Mouse (Mus musculus) liver, adult 2 months (tissue): Measurements from ENCODE around the gene Ccdc180. TPM values are rescaled to one million over a fixed set of nuclear protein-coding genes. Genes with fewer than 3 reads are reported as not detected.
A peak's percentile ranks its signal among the peaks of the same experiment; 100 is the strongest.

Experiments
- DNase-seq: peaks from one replicate; pipeline ENCODE4 v3.0.0-alpha.2; 2011; ENCODE audit warnings: low read depth, low spot score; ENCODE audit errors: extremely low read depth
- H3K27ac ChIP-seq: fragments of 200-500 bp; replicated peaks from 2 replicates; pipeline ENCODE4 v1.5.1; 2012; ENCODE audit warnings: low read depth, mild to moderate bottlenecking, control low read depth, inconsistent platforms, low read length; ENCODE audit not compliant: insufficient read depth
- H3K27me3 ChIP-seq: fragments of 200-500 bp; 2 replicates; pipeline ENCODE4 v1.6.1; 2012; ENCODE audit warnings: mild to moderate bottlenecking, moderate library complexity, low read length, inconsistent platforms; ENCODE audit not compliant: control insufficient read depth, insufficient read depth
- H3K36me3 ChIP-seq: fragments of 200-500 bp; 2 replicates; pipeline ENCODE4 v1.6.1; 2012; ENCODE audit warnings: low read length, inconsistent platforms; ENCODE audit not compliant: control insufficient read depth, insufficient read depth
- H3K4me1 ChIP-seq: fragments of 200-500 bp; 2 replicates; pipeline ENCODE4 v1.6.1; 2011; ENCODE audit warnings: low read length; ENCODE audit not compliant: control insufficient read depth, insufficient read depth
- H3K4me3 ChIP-seq: fragments of 200-500 bp; 2 replicates; pipeline ENCODE4 v1.5.1; 2011; ENCODE audit warnings: low read depth, mild to moderate bottlenecking, control low read depth, low read length, moderate library complexity; ENCODE audit not compliant: insufficient read depth
- H3K79me2 ChIP-seq: fragments of 200-500 bp; 2 replicates; pipeline ENCODE4 v1.6.1; 2012; ENCODE audit warnings: inconsistent platforms, mild to moderate bottlenecking, low read length, moderate library complexity; ENCODE audit not compliant: control insufficient read depth, insufficient read depth
- H3K9ac ChIP-seq: fragments of 200-500 bp; 2 replicates; pipeline ENCODE4 v1.6.1; 2012; ENCODE audit warnings: low read depth, mild to moderate bottlenecking, control low read depth, inconsistent platforms, low read length
- CTCF ChIP-seq: fragments of 200-500 bp; IDR thresholded peaks from 2 replicates; pipeline ENCODE4 v1.5.1; 2011; ENCODE audit warnings: low read depth, low read length, control low read depth
- POLR2A ChIP-seq: fragments of 200-500 bp; IDR thresholded peaks from 2 replicates; pipeline ENCODE4 v1.6.1; 2011; ENCODE audit warnings: low read length, control low read depth; ENCODE audit not compliant: insufficient read depth; ENCODE audit errors: extremely low read depth
- WGBS: fragments of 180-500 bp; shearing (Covaris S2); methylation state at CpG from one replicate; pipeline ENCODE4 v1.1.7; 2018; 5-methylcytosine and 5-hydroxymethylcytosine counted together
- polyA plus RNA-seq: library from polyadenylated mRNA; depleted of rRNA; stranded (reverse); fragments of >200 nt; gene quantifications from 2 replicates; pipeline ENCODE4 v1.2.3, GENCODE M21; 2012
- total RNA-seq: library from RNA; depleted of rRNA; stranded (reverse); fragments of >200 nt; gene quantifications from 2 replicates; pipeline ENCODE4 v1.2.3, GENCODE M21; 2014

The Ccdc180 gene
- total and polyA plus RNA-seq, 2 experiments, result 0.02 TPM; not detected in 1

GRCm38 (mm10) chr4:45967479-45968341 lies 77.6 kb downstream of the Ccdc180 start:
- peak; percentile 88 for DNase-seq
- Histone ChIP-seq H3K36me3 (no peaks in the 10 kb centered on the region), H3K4me1 (peaks cover 41% of the 10 kb centered on the region), H3K79me2 (peaks cover 4% of the 10 kb centered on the region), H3K4me3 (no peak overlapping the region), H3K9ac (peak overlapping the region; percentile 5; the same call in 1 of the 2 replicates), H3K27ac (peak overlapping the region; percentile 96), H3K27me3 (no peaks in the 10 kb centered on the region)
- TF ChIP-seq CTCF (no peak), POLR2A (no peak)
- 70% methylated on average over 9 of the region's 9 CpGs for WGBS

- WGBS, result 31% methylated on average over 2 of the region's 2 CpGs
- Histone ChIP-seq H3K4me3 (no peak overlapping the region), H3K27me3 (no peaks in the 10 kb centered on the region), H3K4me1 (peaks cover 47% of the 10 kb centered on the region), H3K27ac (peak overlapping the region; percentile 89), H3K36me3 (no peaks in the 10 kb centered on the region), H3K9ac (no peak overlapping the region), H3K79me2 (peaks cover 11% of the 10 kb centered on the region)
- peak; percentile 95 for DNase-seq
- TF ChIP-seq CTCF, result no peak
- no peak for TF ChIP-seq POLR2A
Measured at GRCm38 (mm10) chr4:45969051-45969450, 78.9 kb downstream of the Ccdc180 start.

- peaks cover 11% of the 10 kb centered on the region for H3K79me2 ChIP-seq
- peaks cover 44% of the 10 kb centered on the region for H3K4me1 ChIP-seq
- H3K4me3 ChIP-seq, result no peak overlapping the region
- WGBS, result 52% methylated on average over 7 of the region's 7 CpGs
- 0 out of 2 replicates have a peak overlapping the region, but pooled peaks have one; percentile 1 for H3K27ac ChIP-seq
- H3K36me3 ChIP-seq, result no peaks in the 10 kb centered on the region
- no peak overlapping the region for H3K9ac ChIP-seq
- TF ChIP-seq CTCF (no peak), POLR2A (no peak)
- no peaks in the 10 kb centered on the region for H3K27me3 ChIP-seq
- DNase-seq, result peak; percentile 47
Measured at GRCm38 (mm10) chr4:45970048-45970560, 80.0 kb downstream of the Ccdc180 start.

GRCm38 (mm10) chr4:45971806-45972447 lies 81.8 kb downstream of the Ccdc180 start:
- Histone ChIP-seq H3K27me3 (no peaks in the 10 kb centered on the region), H3K9ac (peak overlapping the region; percentile 91), H3K27ac (peak overlapping the region; percentile 53), H3K79me2 (peaks cover 12% of the 10 kb centered on the region), H3K36me3 (no peaks in the 10 kb centered on the region), H3K4me3 (peak overlapping the region; percentile 96), H3K4me1 (peaks cover 31% of the 10 kb centered on the region)
- 1% methylated on average over 51 of the region's 51 CpGs for WGBS
- TF ChIP-seq CTCF, result peak; percentile 85
- peak; percentile 73 for TF ChIP-seq POLR2A
- peak; percentile 78 for DNase-seq

- no peaks in the 10 kb centered on the region for H3K36me3 ChIP-seq
- H3K27ac ChIP-seq, result peak overlapping the region; percentile 53
- H3K9ac ChIP-seq, result peak overlapping the region; percentile 91
- DNase-seq, result peak; percentile 37
- WGBS, result 1% methylated on average over 48 of the region's 53 CpGs
- peak overlapping the region; percentile 96 for H3K4me3 ChIP-seq
- TF ChIP-seq CTCF, result no peak
- no peak for TF ChIP-seq POLR2A
- peaks cover 27% of the 10 kb centered on the region for H3K4me1 ChIP-seq
- H3K27me3 ChIP-seq, result no peaks in the 10 kb centered on the region
- H3K79me2 ChIP-seq, result peaks cover 14% of the 10 kb centered on the region
Measured at GRCm38 (mm10) chr4:45972448-45972854, 82.3 kb downstream of the Ccdc180 start.
